Mouse (Mus musculus): Measurements from ENCODE around the gene Tnfrsf14. TPM values are rescaled to one million over a fixed set of nuclear protein-coding genes. Genes with fewer than 3 reads are reported as not detected.

Tnfrsf14 gene
- polyA plus RNA-seq, 1 experiment: 2.3 TPM

GRCm38 (mm10) chr4:154907833-154908232, 20.5 kb downstream of the Tnfrsf14 start:
- no peak for TF ChIP-seq POLR2A (IDR thresholded peaks at IDR 0.05; ENCODE audit: extremely low read depth, insufficient read depth, low read length)
- peak; percentile 76 for TF ChIP-seq CTCF (IDR thresholded peaks at IDR 0.05; ENCODE audit: extremely low read depth, insufficient read depth, low read length)
- H3K27ac ChIP-seq (ENCODE audit: insufficient read depth, low read length): no peak overlapping the region
- H3K4me3 ChIP-seq (ENCODE audit: insufficient read depth, low read length): no peak overlapping the region
- no peaks in the 10 kb centered on the region for H3K4me1 ChIP-seq (ENCODE audit: control insufficient read depth, insufficient read depth, low read length)

GRCm38 (mm10) chr4:154904185-154905071, 23.9 kb downstream of the Tnfrsf14 start:
- H3K27ac ChIP-seq (ENCODE audit: insufficient read depth, low read length): no peak overlapping the region
- TF ChIP-seq CTCF (IDR thresholded peaks at IDR 0.05; ENCODE audit: extremely low read depth, insufficient read depth, low read length): no peak
- no peak for TF ChIP-seq POLR2A (IDR thresholded peaks at IDR 0.05; ENCODE audit: extremely low read depth, insufficient read depth, low read length)

GRCm38 (mm10) chr4:154902371-154902770, 26.0 kb downstream of the Tnfrsf14 start:
- H3K4me3 ChIP-seq (ENCODE audit: insufficient read depth, low read length): no peak overlapping the region
- no peaks in the 10 kb centered on the region; the same call in 1 of the 2 replicates for H3K4me1 ChIP-seq (ENCODE audit: control insufficient read depth, insufficient read depth, low read length)
- no peak overlapping the region for H3K27ac ChIP-seq (ENCODE audit: insufficient read depth, low read length)
- TF ChIP-seq POLR2A (IDR thresholded peaks at IDR 0.05; ENCODE audit: extremely low read depth, insufficient read depth, low read length) (no peak), CTCF (IDR thresholded peaks at IDR 0.05; ENCODE audit: extremely low read depth, insufficient read depth, low read length) (no peak)

More at GRCm38 (mm10) chr4:154904185-154905071, 23.9 kb downstream of the Tnfrsf14 start:
- Histone ChIP-seq H3K4me3 (ENCODE audit: insufficient read depth, low read length) (no peak overlapping the region), H3K4me1 (ENCODE audit: control insufficient read depth, insufficient read depth, low read length) (no peaks in the 10 kb centered on the region)

GRCm38 (mm10) chr4:154898506-154899446, 29.6 kb downstream of the Tnfrsf14 start, which contains the start of gene Fam213b:
TSS of gene Fam213b (minus strand) at chr4:154899135.
- Histone ChIP-seq H3K27ac (ENCODE audit: insufficient read depth, low read length) (no peak within 1 kb of the TSS), H3K4me1 (ENCODE audit: control insufficient read depth, insufficient read depth, low read length) (peaks cover 1% of the 10 kb centered on the region; the same call in 1 of the 2 replicates), H3K4me3 (ENCODE audit: insufficient read depth, low read length) (peak within 1 kb of the TSS; percentile 77)
- TF ChIP-seq CTCF (IDR thresholded peaks at IDR 0.05; ENCODE audit: extremely low read depth, insufficient read depth, low read length) (no peak), POLR2A (IDR thresholded peaks at IDR 0.05; ENCODE audit: extremely low read depth, insufficient read depth, low read length) (peak; percentile 94)

GRCm38 (mm10) chr4:154897676-154898465, 30.5 kb downstream of the Tnfrsf14 start:
- Histone ChIP-seq H3K4me3 (ENCODE audit: insufficient read depth, low read length) (peak overlapping the region; percentile 77), H3K4me1 (ENCODE audit: control insufficient read depth, insufficient read depth, low read length) (peaks cover 1% of the 10 kb centered on the region; the same call in 1 of the 2 replicates), H3K27ac (ENCODE audit: insufficient read depth, low read length) (no peak overlapping the region)
- TF ChIP-seq CTCF (IDR thresholded peaks at IDR 0.05; ENCODE audit: extremely low read depth, insufficient read depth, low read length): no peak
- no peak for TF ChIP-seq POLR2A (IDR thresholded peaks at IDR 0.05; ENCODE audit: extremely low read depth, insufficient read depth, low read length)

GRCm38 (mm10) chr4:154895549-154895948, 32.8 kb downstream of the Tnfrsf14 start:
- H3K27ac ChIP-seq (ENCODE audit: insufficient read depth, low read length): no peak overlapping the region
- TF ChIP-seq CTCF (IDR thresholded peaks at IDR 0.05; ENCODE audit: extremely low read depth, insufficient read depth, low read length): no peak
- no peak for TF ChIP-seq POLR2A (IDR thresholded peaks at IDR 0.05; ENCODE audit: extremely low read depth, insufficient read depth, low read length)
- H3K4me1 ChIP-seq (ENCODE audit: control insufficient read depth, insufficient read depth, low read length): peaks cover 1% of the 10 kb centered on the region; the same call in 1 of the 2 replicates
- H3K4me3 ChIP-seq (ENCODE audit: insufficient read depth, low read length): no peak overlapping the region

- TF ChIP-seq CTCF (IDR thresholded peaks at IDR 0.05; ENCODE audit: extremely low read depth, insufficient read depth, low read length) (no peak), POLR2A (IDR thresholded peaks at IDR 0.05; ENCODE audit: extremely low read depth, insufficient read depth, low read length) (no peak)
- Histone ChIP-seq H3K4me1 (ENCODE audit: control insufficient read depth, insufficient read depth, low read length) (no peaks in the 10 kb centered on the region), H3K27ac (ENCODE audit: insufficient read depth, low read length) (no peak overlapping the region), H3K4me3 (ENCODE audit: insufficient read depth, low read length) (no peak overlapping the region)
Measured at GRCm38 (mm10) chr4:154890887-154891286, 37.5 kb downstream of the Tnfrsf14 start.

- no peaks in the 10 kb centered on the region for H3K4me1 ChIP-seq (ENCODE audit: control insufficient read depth, insufficient read depth, low read length)
- no peak overlapping the region for H3K27ac ChIP-seq (ENCODE audit: insufficient read depth, low read length)
- no peak overlapping the region for H3K4me3 ChIP-seq (ENCODE audit: insufficient read depth, low read length)
- no peak for TF ChIP-seq CTCF (IDR thresholded peaks at IDR 0.05; ENCODE audit: extremely low read depth, insufficient read depth, low read length)
- no peak for TF ChIP-seq POLR2A (IDR thresholded peaks at IDR 0.05; ENCODE audit: extremely low read depth, insufficient read depth, low read length)
Measured at GRCm38 (mm10) chr4:154887593-154888250, 40.6 kb downstream of the Tnfrsf14 start.
